Mouse (Mus musculus): ENCODE results near the gene Ten1.

- no peak for TF ChIP-seq CTCF (conservative IDR thresholded peaks at IDR 0.05; ENCODE audit: low read length)
- TF ChIP-seq POU5F1 (IDR thresholded peaks at IDR 0.05; ENCODE audit: borderline replicate concordance, low read length) = no peak
- no peak for TF ChIP-seq NANOG (IDR thresholded peaks at IDR 0.05; ENCODE audit: borderline replicate concordance, low read length)
These were observed 12.3 kb upstream of the Ten1 start for GRCm38 (mm10) chr11:116186360-116186759.

Measured in E14TG2a.4 (cell line).